Mouse (Mus musculus) adrenal gland, postnatal 36 days (tissue): Measurements from ENCODE around the gene Dtx1. TPM values are rescaled to one million over a fixed set of nuclear protein-coding genes. Genes with fewer than 3 reads are reported as not detected.
A peak's percentile ranks its signal among the peaks of the same experiment; 100 is the strongest.

Experiments
- DNase-seq, 2 experiments: peaks; one replicate each; pipeline ENCODE4 v3.0.0; 2021; ENCODE audit warnings: mixed read lengths in 1 of 2
- total RNA-seq, 2 experiments: library from RNA; stranded (reverse); gene quantifications; 2 replicates each; pipeline ENCODE4 v1.2.3; 2021

Dtx1 gene
- total RNA-seq, 2 experiments from 2014 or later: 7.6 to 12.0 TPM

- DNase-seq: peak; percentile 87 to 89
Measured at GRCm38 (mm10) chr5:120679676-120680555, 31.8 kb downstream of the Dtx1 start.

GRCm38 (mm10) chr5:120677516-120677915 lies 34.2 kb downstream of the Dtx1 start:
- DNase-seq: peak in 1 of 2 experiments; percentile 42

GRCm38 (mm10) chr5:120674229-120675145 lies 37.2 kb downstream of the Dtx1 start:
- DNase-seq: no peak

GRCm38 (mm10) chr5:120673626-120674025 lies 38.1 kb downstream of the Dtx1 start:
- DNase-seq: peak; percentile 75 to 77

- no peak for DNase-seq
Measured at GRCm38 (mm10) chr5:120671865-120672264, 39.9 kb downstream of the Dtx1 start.

GRCm38 (mm10) chr5:120670132-120670531 lies 41.6 kb downstream of the Dtx1 start:
- DNase-seq: no peak

GRCm38 (mm10) chr5:120668761-120669160 lies 43.0 kb downstream of the Dtx1 start:
- no peak for DNase-seq

DNA sequence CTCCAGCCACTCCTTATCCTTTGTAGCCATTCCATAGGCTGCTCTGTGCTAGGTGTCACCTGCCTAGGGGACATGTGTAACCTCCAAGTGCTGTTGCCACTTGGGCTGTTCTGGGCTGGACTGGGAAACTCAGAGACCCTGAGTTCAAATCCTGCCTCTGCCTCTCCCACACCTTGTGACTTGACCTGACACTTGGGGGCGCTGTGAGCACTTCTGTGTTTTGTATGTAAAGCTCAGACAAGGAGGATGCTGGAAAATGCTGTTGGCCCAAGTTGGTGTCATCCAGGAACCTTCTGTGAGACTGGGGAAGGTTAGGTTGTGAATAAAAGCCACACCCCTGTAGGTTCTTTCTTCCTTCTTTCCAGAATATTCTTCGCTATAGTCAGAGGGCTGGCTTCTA lies 46.8 kb downstream of the Dtx1 start:
- no peak for DNase-seq

GRCm38 (mm10) chr5:120660816-120661215 lies 50.9 kb downstream of the Dtx1 start:
- no peak for DNase-seq

GRCm38 (mm10) chr5:120656281-120656751 lies 55.4 kb downstream of the Dtx1 start:
- DNase-seq: no peak

DNA sequence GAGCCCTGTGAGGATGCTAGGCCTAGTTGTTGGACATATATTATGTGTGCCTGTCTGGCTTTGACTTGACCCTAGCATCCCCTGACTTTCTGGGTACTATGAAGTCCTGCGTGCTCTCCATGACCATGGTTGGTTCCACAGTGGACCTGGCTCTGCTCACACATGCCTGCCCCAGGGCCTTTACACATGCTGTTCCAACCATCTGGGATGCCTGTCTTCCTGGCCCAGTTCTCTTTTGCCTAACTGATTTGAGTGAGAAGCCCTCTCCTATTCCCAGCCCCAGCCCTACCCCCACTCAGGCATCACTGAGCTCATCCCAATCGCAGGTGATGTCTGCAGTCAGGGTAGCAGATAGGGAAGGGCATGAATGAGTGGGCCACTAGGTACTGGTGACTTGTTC lies 57.9 kb downstream of the Dtx1 start:
- no peak for DNase-seq

DNA sequence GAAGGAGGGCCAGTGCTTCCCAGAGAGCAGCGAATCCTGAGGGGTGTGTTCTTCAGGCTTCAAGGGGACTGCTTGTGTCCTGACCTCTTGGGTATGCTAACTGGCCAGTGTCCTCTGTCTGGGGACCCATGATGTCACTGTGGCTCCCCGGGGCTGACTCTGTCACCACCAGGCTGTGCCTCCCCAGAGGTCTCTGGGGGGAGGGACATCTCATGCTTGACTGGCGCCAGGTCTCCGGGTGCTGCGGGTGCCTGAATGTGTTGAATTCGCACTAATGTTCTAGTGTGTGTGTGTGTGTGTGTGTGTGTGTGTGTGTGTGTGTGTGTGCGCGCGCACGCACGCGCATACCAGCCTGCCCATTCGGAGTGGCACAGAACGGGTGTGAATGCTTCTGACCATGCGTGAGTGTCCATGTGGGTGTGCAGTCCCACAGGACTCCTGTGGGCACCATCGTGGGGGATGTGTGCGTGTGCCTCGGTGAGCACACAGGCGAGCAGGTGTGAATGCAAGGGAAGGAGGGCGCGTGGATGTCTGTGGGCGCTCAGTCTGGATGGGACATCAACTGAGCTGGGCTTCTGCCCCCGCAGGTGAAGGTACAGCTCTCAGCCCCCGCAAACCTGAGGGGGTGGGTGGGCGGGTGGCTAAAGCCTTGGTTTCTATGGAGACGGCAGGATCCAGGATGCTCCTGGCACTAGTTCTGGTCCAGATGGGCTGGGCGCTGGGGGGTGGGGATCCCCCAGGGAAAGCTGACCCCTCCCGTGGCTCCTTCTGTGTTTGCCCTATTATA lies 58.6 kb downstream of the Dtx1 start:
- no peak for DNase-seq

GRCm38 (mm10) chr5:120651230-120651629 lies 60.5 kb downstream of the Dtx1 start:
- DNase-seq: no peak

DNA sequence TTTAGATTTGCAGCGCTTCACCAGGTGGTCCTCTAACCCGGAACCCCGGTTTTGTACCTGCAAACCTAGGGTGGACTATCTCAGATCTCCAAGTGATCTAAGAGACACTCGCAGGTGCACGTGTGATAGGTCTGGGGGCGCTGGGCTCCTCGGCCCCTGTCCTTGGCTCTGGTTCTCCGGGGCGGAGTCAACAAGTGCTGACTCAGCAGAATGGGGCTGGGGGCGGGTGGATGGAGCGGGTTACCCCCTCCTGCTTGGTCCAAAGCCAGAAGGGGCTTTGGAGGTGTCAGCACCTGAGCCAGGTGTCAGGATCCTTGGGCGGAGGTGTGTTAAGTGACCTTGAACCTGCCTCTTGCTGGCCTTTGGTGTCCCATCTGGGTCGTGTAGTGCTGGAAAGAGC lies 61.8 kb downstream of the Dtx1 start:
- DNase-seq: no peak

DNA sequence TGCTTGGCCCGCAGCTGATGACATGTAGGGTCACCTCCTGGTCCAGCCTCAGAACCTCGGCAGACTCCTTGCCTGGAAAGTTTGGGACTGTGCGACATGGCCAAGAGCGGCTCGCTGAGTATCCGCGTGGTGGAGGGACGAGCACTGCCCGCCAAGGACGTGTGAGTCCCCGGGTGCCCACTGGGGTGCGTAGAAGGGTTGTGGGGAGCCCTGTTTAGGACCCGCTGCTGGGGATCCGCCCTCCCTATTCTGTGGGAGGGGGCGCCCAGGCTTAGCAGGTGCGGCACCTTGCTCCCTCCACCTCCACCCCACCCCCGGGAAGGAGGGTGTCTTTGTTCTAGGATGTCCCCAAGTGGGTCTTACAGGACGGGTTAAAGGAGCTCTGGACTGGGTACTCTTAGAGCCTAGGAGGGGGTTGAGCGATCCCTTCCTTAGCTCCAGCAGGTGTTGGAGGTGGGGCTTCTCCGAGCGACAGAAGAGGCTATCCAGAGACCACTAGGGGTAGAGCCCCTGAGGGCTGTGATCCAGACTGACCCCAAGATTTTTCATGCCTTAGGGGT lies 62.3 kb downstream of the Dtx1 start:
- DNase-seq: peak in 1 of 2 experiments; percentile 24

- DNase-seq: peak; percentile 73 to 83
Measured at GRCm38 (mm10) chr5:120648569-120649373, 63.0 kb downstream of the Dtx1 start, which contains the start of gene Rasal1. Rasal1 (plus strand) TSS chr5:120648812.

DNA sequence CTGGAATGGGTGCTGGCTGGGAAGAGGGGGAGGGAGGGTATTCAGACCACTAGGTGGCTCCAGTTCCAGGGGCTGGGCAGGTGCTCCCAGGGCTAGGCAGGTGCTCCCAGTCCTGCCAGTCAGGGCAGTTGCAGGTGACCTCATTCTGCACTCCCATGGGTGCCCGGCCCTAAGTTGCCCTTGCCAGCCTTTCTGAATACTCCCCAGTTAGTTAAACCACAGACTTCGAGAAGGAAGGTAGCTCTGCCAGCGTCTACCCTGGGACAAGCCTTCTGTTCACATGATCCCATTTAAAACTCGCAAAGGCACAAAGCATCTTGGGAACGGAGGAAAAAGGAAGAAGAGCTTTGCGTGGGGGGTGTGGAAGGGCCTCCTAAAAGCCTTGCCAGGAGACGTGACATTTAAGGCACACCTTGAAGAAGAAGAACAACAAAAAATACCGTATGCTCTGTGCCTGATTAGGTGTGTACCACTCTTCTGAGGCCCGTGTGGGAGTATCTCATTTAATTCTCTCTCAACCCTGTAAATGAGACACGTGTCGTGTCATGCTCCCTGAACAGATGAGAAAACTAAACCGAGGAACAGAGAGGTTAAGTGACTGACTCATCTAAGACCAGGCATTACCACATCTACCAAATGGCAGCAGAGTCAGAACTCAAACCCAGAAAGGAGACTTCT lies 63.8 kb downstream of the Dtx1 start:
- no peak for DNase-seq

- no peak for DNase-seq
Measured at GRCm38 (mm10) chr5:120647361-120647760, 64.4 kb downstream of the Dtx1 start.

DNA sequence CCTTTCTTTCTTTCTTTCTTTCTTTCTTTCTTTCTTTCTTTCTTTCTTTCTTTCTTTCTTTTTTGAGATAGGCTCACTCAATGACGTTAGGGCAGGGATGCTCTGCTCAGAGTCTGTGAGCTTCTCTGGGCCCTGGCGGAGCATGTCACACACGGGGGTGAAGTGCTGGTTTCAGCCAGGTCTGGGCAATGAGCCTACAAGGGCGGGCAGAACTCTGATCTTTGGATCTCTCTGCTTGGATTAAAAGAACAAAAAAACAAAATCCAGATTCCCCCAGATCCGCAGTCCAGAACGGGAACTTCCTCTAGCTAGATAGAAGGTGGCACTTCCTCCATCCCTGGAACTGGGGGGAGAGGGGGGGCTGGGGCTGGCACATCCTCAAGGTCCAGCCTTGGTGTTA lies 65.9 kb downstream of the Dtx1 start:
- peak; percentile 69 to 74 for DNase-seq

DNA sequence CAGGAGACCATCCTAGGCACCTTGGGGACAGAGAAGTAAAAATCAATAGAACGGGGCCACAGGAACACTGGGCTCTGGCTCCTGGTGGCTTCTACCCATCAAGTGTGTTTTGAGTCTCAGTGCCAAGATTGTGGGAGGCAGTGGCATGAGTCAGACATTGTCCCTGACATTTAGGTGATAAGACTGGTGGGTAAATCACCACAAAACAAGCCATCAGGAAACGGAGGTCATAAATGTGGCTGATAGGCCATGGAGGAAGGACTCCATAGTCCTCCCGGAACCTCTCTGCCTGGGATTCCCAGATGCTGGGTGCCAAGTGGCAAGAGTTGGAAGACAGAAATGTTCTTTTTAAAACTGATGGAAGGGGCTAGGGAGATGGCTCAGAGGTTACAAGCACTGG lies 67.5 kb downstream of the Dtx1 start:
- DNase-seq: peak; percentile 74 to 78
